Mouse (Mus musculus) hindbrain, postnatal 0 days (tissue): ENCODE data around the gene Popdc3. TPM values are rescaled to one million over a fixed set of nuclear protein-coding genes. Genes with fewer than 3 reads are reported as not detected.

Experiments
- ATAC-seq: fragments of 200-750 bp; cut with Nextera tagmentation; 2 replicates; pipeline ENCODE4 v1.8.0; 2017; ENCODE audit warnings: mild to moderate bottlenecking, moderate TSS enrichment, moderate library complexity
- DNase-seq: peaks from one replicate; pipeline ENCODE4 v3.0.0-alpha.2; 2015; ENCODE audit warnings: low spot score
- H3K27ac ChIP-seq: fragments of 300-500 bp; sonication (generic); 2 replicates; pipeline ENCODE4 v1.5.1; 2014; ENCODE audit warnings: mild to moderate bottlenecking
- H3K27me3 ChIP-seq: fragments of 300-500 bp; sonication (generic); 2 replicates; pipeline ENCODE4 v1.6.1; 2014; ENCODE audit warnings: low read length, mixed read lengths; ENCODE audit not compliant: insufficient read depth
- H3K36me3 ChIP-seq: fragments of 300-500 bp; sonication (generic); 2 replicates; pipeline ENCODE4 v1.6.1; 2014; ENCODE audit warnings: low read length, mixed read lengths; ENCODE audit not compliant: insufficient read depth
- H3K4me1 ChIP-seq: fragments of 300-500 bp; sonication (generic); 2 replicates; pipeline ENCODE4 v1.6.1; 2014; ENCODE audit warnings: antibody characterized with exemption, low read length, mixed read lengths; ENCODE audit not compliant: insufficient read depth
- H3K4me2 ChIP-seq: fragments of 300-500 bp; sonication (generic); 2 replicates; pipeline ENCODE4 v1.6.1; 2014; ENCODE audit warnings: low read depth, mild to moderate bottlenecking, low read length, moderate library complexity, mixed read lengths
- H3K4me3 ChIP-seq: fragments of 300-500 bp; sonication (generic); 2 replicates; pipeline ENCODE4 v1.5.1; 2014; ENCODE audit warnings: low read length
- H3K9ac ChIP-seq: fragments of 300-500 bp; sonication (generic); replicated peaks from 2 replicates; pipeline ENCODE4 v1.6.1; 2014; ENCODE audit warnings: mild to moderate bottlenecking, low read length, moderate library complexity, mixed read lengths
- H3K9me3 ChIP-seq: fragments of 300-500 bp; sonication (generic); 2 replicates; pipeline ENCODE4 v1.6.1; 2016; ENCODE audit warnings: low read length, mixed read lengths
- CTCF ChIP-seq: IDR thresholded peaks from 2 replicates; pipeline ENCODE4 v1.5.1; 2016; ENCODE audit warnings: antibody characterized with exemption, control low read depth, low read depth
- WGBS: fragments of 180-500 bp; shearing (Covaris S2); extraction: QIAGEN DNeasy Blood & Tissue Kit; methylation state at CpG from one replicate; pipeline ENCODE4 v1.1.7; 2014; 5-methylcytosine and 5-hydroxymethylcytosine counted together
- polyA plus RNA-seq: library from polyadenylated mRNA; unstranded; fragments of >200 nt; fragmentation: Nextera tagmentation; extraction: Ambion mirVana; gene quantifications from 2 replicates; pipeline ENCODE4 v1.2.1, GENCODE M21; 2015
- total RNA-seq: library from RNA; depleted of rRNA; stranded (reverse); fragments of >200 nt; gene quantifications from 2 replicates; pipeline ENCODE4 v1.2.3, GENCODE M21; 2014

Gene Popdc3
- total and polyA plus RNA-seq, 2 experiments from 2014 or later = 2.0 to 2.7 TPM

DNA sequence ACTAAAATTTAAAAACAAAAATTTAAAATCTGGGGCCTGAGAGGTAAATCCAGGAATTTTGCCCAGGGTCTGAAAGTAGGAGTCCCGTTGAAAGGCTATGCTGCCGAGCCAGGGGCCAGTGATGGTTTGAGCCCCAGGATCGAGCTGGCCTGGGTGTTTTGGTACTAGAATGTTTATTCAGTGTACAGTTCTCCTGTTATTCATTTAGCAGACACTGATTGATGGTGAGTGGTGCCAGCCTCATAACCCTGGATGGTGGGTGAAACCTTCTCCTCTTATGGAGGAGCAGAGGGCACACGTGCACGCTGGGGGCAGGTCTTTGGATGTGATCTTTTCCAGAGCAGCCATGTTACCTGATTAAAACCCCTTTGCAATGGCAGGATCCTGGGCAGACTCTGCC is 35.5 kb upstream of the Popdc3 start:
- Histone ChIP-seq H3K4me3 (no peak overlapping the region), H3K36me3 (no peaks in the 10 kb centered on the region), H3K4me2 (no peak overlapping the region), H3K9me3 (no peaks in the 10 kb centered on the region), H3K27ac (no peak overlapping the region), H3K9ac (no peak overlapping the region), H3K27me3 (no peaks in the 10 kb centered on the region), H3K4me1 (peaks cover 6% of the 10 kb centered on the region)
- WGBS = 83% methylated on average over 5 of the region's 5 CpGs
- ATAC-seq (no peak), DNase-seq (no peak)
- TF ChIP-seq CTCF = no peak

DNA sequence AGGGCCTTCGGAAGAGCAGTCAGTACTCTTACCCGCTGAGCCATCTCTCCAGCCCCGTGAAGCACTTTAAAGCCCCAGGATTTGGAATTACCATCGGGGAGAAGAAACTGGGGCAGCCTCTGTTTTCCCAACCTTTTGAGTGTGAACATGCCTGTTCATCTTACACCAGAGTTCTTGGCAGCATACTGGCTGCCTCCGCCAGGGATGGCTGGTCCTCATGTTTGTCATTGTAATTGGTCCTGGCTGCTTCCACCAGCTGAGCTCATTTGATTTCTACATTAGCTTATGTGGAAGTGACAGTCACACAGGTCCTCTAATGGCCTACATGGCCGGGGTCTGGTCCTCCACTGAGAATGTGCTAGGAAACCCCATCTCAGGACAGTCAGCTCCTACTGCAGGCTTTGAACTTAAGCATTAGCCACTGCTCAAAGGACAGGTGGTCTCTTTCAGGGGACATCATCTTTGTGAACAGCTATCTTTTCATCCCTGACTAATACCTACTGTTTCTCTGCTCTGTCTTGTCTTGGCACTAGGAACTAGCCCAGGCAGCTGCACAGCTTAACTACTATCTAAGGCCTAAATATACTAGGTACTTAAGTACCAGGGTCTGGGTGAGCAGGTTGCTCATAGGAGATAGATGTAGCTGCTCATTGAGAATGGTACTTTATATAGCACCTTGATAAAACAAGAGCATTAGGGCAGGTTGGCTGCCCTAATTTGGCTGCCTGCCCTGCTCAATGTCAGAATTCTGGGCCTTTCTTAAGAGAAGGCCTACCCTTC is 33.7 kb upstream of the Popdc3 start:
- TF ChIP-seq CTCF = no peak
- Histone ChIP-seq H3K9ac (no peak overlapping the region), H3K4me1 (peaks cover 6% of the 10 kb centered on the region; the same call in 1 of the 2 replicates), H3K27me3 (no peaks in the 10 kb centered on the region), H3K27ac (no peak overlapping the region), H3K9me3 (no peaks in the 10 kb centered on the region), H3K36me3 (0 out of 2 replicates have a peak, but pooled peaks cover 3% of the 10 kb centered on the region), H3K4me3 (no peak overlapping the region), H3K4me2 (no peak overlapping the region)
- 77% methylated on average over 6 of the region's 6 CpGs for WGBS
- no peak for DNase-seq
- no peak for ATAC-seq

DNA sequence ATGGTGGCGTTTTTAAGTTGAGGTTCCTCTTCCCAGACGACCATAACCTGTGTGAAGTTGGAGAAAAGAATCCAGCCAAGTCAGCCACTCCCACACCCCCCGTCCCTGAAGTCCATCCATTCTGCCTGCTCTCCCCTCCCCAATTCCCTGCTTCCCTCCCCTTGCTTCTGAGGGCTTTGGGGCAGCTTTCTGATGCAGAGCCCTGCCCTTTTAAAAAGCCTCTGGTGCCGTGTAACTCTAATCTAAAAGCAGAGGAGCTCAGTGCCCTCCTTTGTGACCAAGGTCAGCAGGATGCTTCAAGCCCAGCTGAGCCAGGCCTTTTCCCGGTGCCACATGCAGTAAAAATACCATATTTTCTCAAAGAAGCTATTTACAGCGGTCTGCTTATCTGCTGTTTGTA is 31.1 kb upstream of the Popdc3 start:
- H3K4me2 ChIP-seq = no peak overlapping the region
- H3K9me3 ChIP-seq = no peaks in the 10 kb centered on the region
- no peak overlapping the region for H3K9ac ChIP-seq
- no peaks in the 10 kb centered on the region for H3K27me3 ChIP-seq
- peaks cover 6% of the 10 kb centered on the region; the same call in 1 of the 2 replicates for H3K4me1 ChIP-seq
- H3K4me3 ChIP-seq = no peak overlapping the region
- H3K36me3 ChIP-seq = peaks cover 14% of the 10 kb centered on the region; the same call in 1 of the 2 replicates
- no peak overlapping the region for H3K27ac ChIP-seq
- ATAC-seq (no peak), DNase-seq (no peak)
- WGBS = 19% methylated on average over 6 of the region's 6 CpGs
- no peak for TF ChIP-seq CTCF

DNA sequence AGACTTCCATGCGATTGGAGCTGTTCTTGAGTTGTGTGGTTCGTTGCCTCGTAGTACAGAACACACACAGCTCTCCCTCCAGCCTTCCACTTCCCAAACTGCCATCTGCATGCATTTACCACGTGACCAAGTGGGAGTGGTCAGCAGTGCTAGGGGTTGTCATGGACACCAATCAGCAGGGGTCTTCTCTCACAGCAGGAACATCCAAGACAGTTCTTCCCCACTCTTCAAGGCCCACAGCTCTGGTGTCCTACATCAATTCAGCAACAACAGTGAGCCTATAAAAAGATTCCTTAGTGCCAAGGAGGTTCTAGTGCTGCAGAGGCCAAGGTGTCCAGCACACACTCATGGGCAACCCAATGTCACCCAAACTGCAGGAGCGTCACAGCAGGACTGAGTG is 26.8 kb upstream of the Popdc3 start:
- 44% methylated on average over 5 of the region's 5 CpGs for WGBS
- Histone ChIP-seq H3K4me1 (peaks cover 6% of the 10 kb centered on the region; the same call in 1 of the 2 replicates), H3K9me3 (no peaks in the 10 kb centered on the region), H3K27ac (no peak overlapping the region), H3K36me3 (peaks cover 37% of the 10 kb centered on the region), H3K9ac (no peak overlapping the region), H3K4me2 (no peak overlapping the region), H3K4me3 (no peak overlapping the region), H3K27me3 (no peaks in the 10 kb centered on the region)
- DNase-seq (peak; percentile 54), ATAC-seq (peak; percentile 50)
- TF ChIP-seq CTCF = no peak

DNA sequence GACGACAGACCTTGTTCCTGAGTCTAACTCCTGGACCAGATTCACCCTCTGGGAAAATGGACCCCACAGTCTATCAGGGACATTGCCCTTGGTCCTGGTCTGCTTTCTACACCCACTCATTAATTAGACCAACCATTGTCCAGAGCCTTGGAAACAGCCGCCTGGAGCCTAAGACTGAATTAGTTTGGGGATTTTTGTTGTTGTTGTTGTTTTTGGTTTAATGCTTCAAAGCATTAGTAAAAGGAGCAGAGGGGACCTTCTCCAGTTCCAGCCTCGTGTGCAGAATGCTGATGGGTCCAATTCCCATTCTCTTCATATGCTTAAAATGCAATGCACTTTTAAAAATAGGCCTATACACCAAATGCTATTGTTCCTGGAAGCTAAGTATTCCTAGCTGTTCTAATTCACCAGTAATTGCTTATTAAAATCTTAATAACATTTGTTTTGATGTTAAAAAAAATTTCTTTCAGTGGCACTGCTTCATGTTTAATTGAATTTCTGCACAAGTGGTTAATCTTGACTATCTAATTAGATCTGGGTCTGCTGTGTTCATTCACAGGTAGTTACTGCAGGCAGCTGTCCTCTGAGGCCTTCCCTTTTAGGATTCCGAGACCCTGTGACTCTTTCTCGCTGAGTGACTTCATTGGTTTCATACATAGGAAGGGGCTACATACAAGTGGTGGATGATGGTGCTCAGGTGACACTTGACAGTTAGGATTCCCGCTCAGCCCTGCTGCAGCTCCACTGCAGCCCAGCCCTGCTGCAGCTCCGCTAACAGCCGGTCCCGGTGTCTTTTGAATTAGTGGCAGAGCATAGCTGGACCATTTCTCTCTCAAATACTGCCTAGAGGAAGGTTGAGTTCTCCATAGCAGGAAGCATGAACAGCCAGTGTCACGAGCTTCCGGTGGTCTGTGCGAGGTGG is 25.9 kb upstream of the Popdc3 start:
- TF ChIP-seq CTCF = no peak
- no peaks in the 10 kb centered on the region for H3K9me3 ChIP-seq
- H3K4me2 ChIP-seq = no peak overlapping the region
- WGBS = 77% methylated on average over 12 of the region's 12 CpGs
- ATAC-seq (peak; percentile 67), DNase-seq (peak; percentile 35)
- H3K27ac ChIP-seq = no peak overlapping the region
- no peak overlapping the region for H3K4me3 ChIP-seq
- H3K36me3 ChIP-seq = peaks cover 40% of the 10 kb centered on the region
- H3K9ac ChIP-seq = no peak overlapping the region
- H3K4me1 ChIP-seq = peaks cover under 1% of the 10 kb centered on the region; the same call in 1 of the 2 replicates
- no peaks in the 10 kb centered on the region for H3K27me3 ChIP-seq

DNA sequence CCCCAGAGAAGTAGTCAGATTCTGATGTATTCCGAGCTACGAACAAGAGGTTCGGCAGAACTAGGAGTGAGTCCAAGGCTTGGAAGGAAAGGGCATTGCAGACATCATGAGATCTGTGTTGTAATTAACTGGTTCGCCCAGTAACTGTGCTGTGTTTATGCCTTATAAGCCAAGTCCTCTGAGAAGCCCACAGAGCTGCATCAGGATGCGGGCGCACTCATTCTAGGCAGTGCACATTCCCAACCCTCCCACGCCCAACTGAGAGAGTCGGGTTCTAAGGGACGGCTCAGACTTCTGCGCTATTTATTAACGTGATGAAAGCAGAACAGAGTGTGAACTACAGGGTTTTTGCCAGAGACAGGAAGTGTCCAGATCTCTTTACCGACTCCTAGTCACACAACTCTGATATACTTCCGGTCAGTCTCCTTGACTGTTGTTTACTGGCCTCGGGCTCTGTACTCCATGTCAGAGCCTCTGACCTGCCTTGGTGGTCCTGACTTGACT is 23.3 kb upstream of the Popdc3 start:
- ATAC-seq = no peak
- no peak overlapping the region for H3K4me2 ChIP-seq
- H3K36me3 ChIP-seq = peaks cover 54% of the 10 kb centered on the region
- H3K4me1 ChIP-seq = no peaks in the 10 kb centered on the region
- H3K27me3 ChIP-seq = no peaks in the 10 kb centered on the region
- H3K9ac ChIP-seq = no peak overlapping the region
- 93% methylated on average over 14 of the region's 14 CpGs for WGBS
- H3K27ac ChIP-seq = no peak overlapping the region
- DNase-seq = no peak
- H3K9me3 ChIP-seq = no peaks in the 10 kb centered on the region
- no peak for TF ChIP-seq CTCF
- no peak overlapping the region for H3K4me3 ChIP-seq
